Comparison of ENCODE assay signal across 22 mouse cellular contexts in the genomic region with DNA sequence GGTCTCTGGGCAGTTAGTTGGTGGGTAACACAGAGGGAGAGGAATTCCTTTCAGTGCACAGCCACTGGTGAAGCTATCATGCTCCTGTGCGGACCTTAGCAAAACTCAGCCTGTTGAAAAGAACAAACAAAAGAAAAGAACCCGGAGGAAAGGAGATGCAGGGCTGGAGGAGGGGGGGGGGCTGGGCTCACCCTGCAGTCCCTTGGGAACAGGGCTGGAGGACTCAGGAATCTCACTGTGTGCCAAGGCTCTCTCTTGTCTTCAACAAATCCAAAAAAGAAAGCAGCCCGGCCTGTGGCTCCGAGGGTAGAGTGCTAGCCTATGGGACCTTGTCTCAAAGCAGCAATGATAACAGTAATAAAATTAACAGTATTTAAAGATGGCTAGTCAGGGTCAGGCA. TPM values are rescaled to one million over a fixed set of nuclear protein-coding genes. Genes with fewer than 3 reads are reported as not detected.
A peak's percentile ranks its signal among the peaks of the same experiment; 100 is the strongest.
DNase-seq lines count a peak whose midpoint lies in the region; ATAC-seq and TF ChIP-seq lines count a peak whose summit lies in the region.
"Had no signal": no experiment of that assay in that cellular context is flagged by ENCODE, and none has a peak within 500 bp of the region (broad histone marks: within the 10 kb centered on the region; RNA-seq: fewer than 3 reads in every experiment).

No protein-coding gene starts in this region.

- 58% methylated on average over 4 of the region's 4 CpGs for WGBS in forebrain, embryonic 10.5 days
- WGBS in forebrain, embryonic 13.5 days, result 42% methylated on average over 4 of the region's 4 CpGs
- 61% methylated on average over 4 of the region's 4 CpGs for WGBS in embryonic facial prominence, embryonic 10.5 days
- 29% methylated on average over 4 of the region's 4 CpGs for WGBS in midbrain, postnatal 0 days

- no peak overlapping the region for H3K9ac ChIP-seq in forebrain, embryonic 13.5 days
- no peak overlapping the region for H3K9ac ChIP-seq in midbrain, postnatal 0 days (replicated peaks; ENCODE audit: low read length, poor library complexity, severe bottlenecking)
- H3K9ac ChIP-seq: embryonic facial prominence, embryonic 15.5 days; forebrain, embryonic 15.5 days; liver, embryonic 12.5 days had no signal

- intact Hi-C loops in left cerebral cortex, adult 2 months (cut with DNase I), result no loop called here

- TF ChIP-seq CTCF in left cerebral cortex, adult 2 months (IDR thresholded peaks at IDR 0.05), result no peak
- no peak for TF ChIP-seq CTCF in midbrain, postnatal 0 days (IDR thresholded peaks at IDR 0.05)

- H3K27ac ChIP-seq in forebrain, embryonic 10.5 days, result peak overlapping the region; percentile 44
- no peak overlapping the region for H3K27ac ChIP-seq in forebrain, embryonic 13.5 days
- H3K27ac ChIP-seq in left cerebral cortex, adult 2 months, result peak overlapping the region; percentile 38; the same call in 1 of the 2 replicates
- H3K27ac ChIP-seq in embryonic facial prominence, embryonic 10.5 days (replicated peaks), result peak overlapping the region; percentile 54; the same call in 1 of the 2 replicates
- H3K27ac ChIP-seq in midbrain, postnatal 0 days (ENCODE audit: low read depth, low read length), result 0 out of 2 replicates have a peak overlapping the region, but pooled peaks have one; percentile 18
- H3K27ac ChIP-seq: embryonic facial prominence, embryonic 15.5 days; forebrain, embryonic 15.5 days; limb, embryonic 10.5 days; liver, embryonic 12.5 days had no signal

- H3K27me3 ChIP-seq in forebrain, embryonic 10.5 days (ENCODE audit: poor library complexity, severe bottlenecking), result no peaks in the 10 kb centered on the region
- H3K27me3 ChIP-seq in forebrain, embryonic 13.5 days, result no peaks in the 10 kb centered on the region
- no peaks in the 10 kb centered on the region for H3K27me3 ChIP-seq in embryonic facial prominence, embryonic 10.5 days (replicated peaks; ENCODE audit: low read depth, poor library complexity, severe bottlenecking)
- no peaks in the 10 kb centered on the region for H3K27me3 ChIP-seq in midbrain, postnatal 0 days (ENCODE audit: insufficient read depth, low read length)
- H3K27me3 ChIP-seq: embryonic facial prominence, embryonic 15.5 days; forebrain, embryonic 15.5 days; liver, embryonic 12.5 days; Patski had no signal

- no peak for ATAC-seq in forebrain, embryonic 13.5 days
- no peak for ATAC-seq in midbrain, postnatal 0 days (ENCODE audit: low FRiP score)
- ATAC-seq: forebrain, embryonic 15.5 days; liver, embryonic 12.5 days; Patski had no signal

- H3K4me3 ChIP-seq in forebrain, embryonic 10.5 days, result no peak overlapping the region
- no peak overlapping the region for H3K4me3 ChIP-seq in forebrain, embryonic 13.5 days
- H3K4me3 ChIP-seq in left cerebral cortex, adult 2 months, result no peak overlapping the region
- no peak overlapping the region for H3K4me3 ChIP-seq in embryonic facial prominence, embryonic 10.5 days
- H3K4me3 ChIP-seq in midbrain, postnatal 0 days (ENCODE audit: low read depth, low read length), result no peak overlapping the region
- H3K4me3 ChIP-seq: embryonic facial prominence, embryonic 15.5 days; forebrain, embryonic 15.5 days; limb, embryonic 10.5 days; liver, embryonic 12.5 days had no signal

- peaks cover 36% of the 10 kb centered on the region for H3K4me1 ChIP-seq in forebrain, embryonic 10.5 days
- H3K4me1 ChIP-seq in forebrain, embryonic 13.5 days, result peaks cover 15% of the 10 kb centered on the region
- peaks cover 30% of the 10 kb centered on the region for H3K4me1 ChIP-seq in embryonic facial prominence, embryonic 10.5 days
- H3K4me1 ChIP-seq in midbrain, postnatal 0 days (ENCODE audit: insufficient read depth, low read length), result peaks cover 2% of the 10 kb centered on the region; the same call in 1 of the 2 replicates

- H3K36me3 ChIP-seq in forebrain, embryonic 10.5 days (replicated peaks), result no peaks in the 10 kb centered on the region
- no peaks in the 10 kb centered on the region for H3K36me3 ChIP-seq in forebrain, embryonic 13.5 days (ENCODE audit: poor library complexity, severe bottlenecking)
- H3K36me3 ChIP-seq in embryonic facial prominence, embryonic 10.5 days (replicated peaks), result no peaks in the 10 kb centered on the region
- H3K36me3 ChIP-seq in midbrain, postnatal 0 days (ENCODE audit: insufficient read depth, low read length), result no peaks in the 10 kb centered on the region
- H3K36me3 ChIP-seq: embryonic facial prominence, embryonic 15.5 days; forebrain, embryonic 15.5 days; limb, embryonic 10.5 days; liver, embryonic 12.5 days had no signal

- DNase-seq in forebrain, embryonic 10.5 days (ENCODE audit: extremely low spot score, low spot score), result no peak
- DNase-seq in left cerebral cortex, adult 2 months (ENCODE audit: extremely low spot score in 1 of 2, low spot score in 2 of 2), result no peak
- DNase-seq in left cerebral cortex, adult 9 months (ENCODE audit: low spot score in 2 of 2), result no peak
- DNase-seq in embryonic facial prominence, embryonic 10.5 days (ENCODE audit: low spot score), result no peak
- DNase-seq in midbrain, postnatal 0 days (ENCODE audit: low spot score), result peak; percentile 72
- DNase-seq in gastrocnemius, adult 8-10 months (ENCODE audit: low spot score in 2 of 2), result no peak
- no peak for DNase-seq in urinary bladder, postnatal 36 days (ENCODE audit: low spot score in 2 of 2)
- DNase-seq: cerebellum, adult 11 months; gastrocnemius, postnatal 25 days; heart, postnatal 4 days; kidney, adult 8-10 months; kidney, postnatal 36 days had no signal

- H3K9me3 ChIP-seq in forebrain, embryonic 10.5 days, result 0 out of 2 replicates have a peak, but pooled peaks cover 3% of the 10 kb centered on the region
- H3K9me3 ChIP-seq in forebrain, embryonic 13.5 days (replicated peaks), result no peaks in the 10 kb centered on the region
- H3K9me3 ChIP-seq in embryonic facial prominence, embryonic 10.5 days, result 0 out of 2 replicates have a peak, but pooled peaks cover 4% of the 10 kb centered on the region
- no peaks in the 10 kb centered on the region for H3K9me3 ChIP-seq in midbrain, postnatal 0 days (ENCODE audit: low read length)
- H3K9me3 ChIP-seq: embryonic facial prominence, embryonic 15.5 days; forebrain, embryonic 15.5 days; limb, embryonic 10.5 days; liver, embryonic 12.5 days had no signal

- no peak overlapping the region for H3K4me2 ChIP-seq in forebrain, embryonic 13.5 days
- no peak overlapping the region for H3K4me2 ChIP-seq in midbrain, postnatal 0 days (ENCODE audit: low read depth, low read length, poor library complexity, severe bottlenecking)
- H3K4me2 ChIP-seq: embryonic facial prominence, embryonic 15.5 days; forebrain, embryonic 15.5 days; liver, embryonic 12.5 days had no signal

RNA-seq across cellular contexts. Expression of gene Pgpep1, which starts 3.5 kb away (rescaled TPM):
- 40.5 and 49.3 TPM in 2 replicates for polyA plus RNA-seq in forebrain, embryonic 10.5 days (2016; fragmentation: Nextera tagmentation; extraction: Ambion mirVana)
- polyA plus RNA-seq in forebrain, embryonic 13.5 days (2015; fragmentation: Nextera tagmentation; extraction: Ambion mirVana), result 64.6 and 80.8 TPM in 2 replicates
- 10 to 100 TPM; 15.5 to 17.5 TPM for total RNA-seq in left cerebral cortex, adult 2 months (2021)
- polyA plus RNA-seq in embryonic facial prominence, embryonic 10.5 days (2016; fragmentation: Nextera tagmentation; extraction: Ambion mirVana), result 51.8 and 52.7 TPM in 2 replicates
- 40.2 and 60.6 TPM in 2 replicates for total RNA-seq in midbrain, postnatal 0 days (2014; rRNA removed)
- 37.6 and 50.6 TPM in 2 replicates for polyA plus RNA-seq in midbrain, postnatal 0 days (2015; fragmentation: Nextera tagmentation; extraction: Ambion mirVana)
- 10 to 100 TPM; 13.6 to 19.0 (median 15.7) TPM for total RNA-seq in gastrocnemius, adult 8-10 months (2022)

RNA-seq across cellular contexts. Expression of gene Lsm4, which starts 9.4 kb away (rescaled TPM):
- 336 and 339 TPM in 2 replicates for polyA plus RNA-seq in forebrain, embryonic 10.5 days (2016; fragmentation: Nextera tagmentation; extraction: Ambion mirVana)
- polyA plus RNA-seq in forebrain, embryonic 13.5 days (2015; fragmentation: Nextera tagmentation; extraction: Ambion mirVana), result 238 and 239 TPM in 2 replicates
- total RNA-seq in left cerebral cortex, adult 2 months (2021), result 10 to 100 TPM; 62.1 to 62.9 TPM
- polyA plus RNA-seq in embryonic facial prominence, embryonic 10.5 days (2016; fragmentation: Nextera tagmentation; extraction: Ambion mirVana), result 347 and 351 TPM in 2 replicates
- total RNA-seq in midbrain, postnatal 0 days (2014; rRNA removed), result 140 and 312 TPM in 2 replicates
- polyA plus RNA-seq in midbrain, postnatal 0 days (2015; fragmentation: Nextera tagmentation; extraction: Ambion mirVana), result 157 and 169 TPM in 2 replicates
- 10 to 100 TPM; 64.4 to 75.4 (median 70.3) TPM for total RNA-seq in gastrocnemius, adult 8-10 months (2022)

RNA-seq across cellular contexts. Expression of gene Gdf15, which starts 31.4 kb away (rescaled TPM):
- polyA plus RNA-seq in forebrain, embryonic 10.5 days (2016; fragmentation: Nextera tagmentation; extraction: Ambion mirVana), result not detected in 2 replicates
- 0.15 TPM in 1 of 2 replicates, not detected in the other for polyA plus RNA-seq in forebrain, embryonic 13.5 days (2015; fragmentation: Nextera tagmentation; extraction: Ambion mirVana)
- total RNA-seq in left cerebral cortex, adult 2 months (2021), result not detected
- polyA plus RNA-seq in embryonic facial prominence, embryonic 10.5 days (2016; fragmentation: Nextera tagmentation; extraction: Ambion mirVana), result 0.14 TPM in 1 of 2 replicates, not detected in the other
- 0.22 and 1.8 TPM in 2 replicates for total RNA-seq in midbrain, postnatal 0 days (2014; rRNA removed)
- polyA plus RNA-seq in midbrain, postnatal 0 days (2015; fragmentation: Nextera tagmentation; extraction: Ambion mirVana), result 0.26 and 0.32 TPM in 2 replicates
- under 1 TPM in 1 of 4 experiments, not detected in 3; 0.24 TPM for total RNA-seq in gastrocnemius, adult 8-10 months (2022)
- total RNA-seq: common myeloid progenitor, adult 5-6 weeks; megakaryocyte-erythroid progenitor cell, adult 5-6 weeks had no signal
- polyA plus RNA-seq: forebrain, embryonic 15.5 days; limb, embryonic 10.5 days had no signal

RNA-seq across cellular contexts. Expression of gene Jund, which starts 35.1 kb away (rescaled TPM):
- 49.6 and 50.9 TPM in 2 replicates for polyA plus RNA-seq in forebrain, embryonic 10.5 days (2016; fragmentation: Nextera tagmentation; extraction: Ambion mirVana)
- polyA plus RNA-seq in forebrain, embryonic 13.5 days (2015; fragmentation: Nextera tagmentation; extraction: Ambion mirVana), result 58.6 and 68.8 TPM in 2 replicates
- total RNA-seq in left cerebral cortex, adult 2 months (2021), result 100 to 1,000 TPM; 247 to 264 TPM
- polyA plus RNA-seq in embryonic facial prominence, embryonic 10.5 days (2016; fragmentation: Nextera tagmentation; extraction: Ambion mirVana), result 58.7 and 61.7 TPM in 2 replicates
- total RNA-seq in midbrain, postnatal 0 days (2014; rRNA removed), result 470 and 553 TPM in 2 replicates
- polyA plus RNA-seq in midbrain, postnatal 0 days (2015; fragmentation: Nextera tagmentation; extraction: Ambion mirVana), result 91.0 and 99.3 TPM in 2 replicates
- 10 to 100 TPM; 31.9 to 42.0 (median 38.3) TPM for total RNA-seq in gastrocnemius, adult 8-10 months (2022)

RNA-seq across cellular contexts. Expression of gene Iqcn, which starts 39.6 kb away (rescaled TPM):
- 0.02 TPM in 1 of 2 replicates, not detected in the other for polyA plus RNA-seq in forebrain, embryonic 10.5 days (2016; fragmentation: Nextera tagmentation; extraction: Ambion mirVana)
- 0.05 and 0.11 TPM in 2 replicates for polyA plus RNA-seq in forebrain, embryonic 13.5 days (2015; fragmentation: Nextera tagmentation; extraction: Ambion mirVana)
- under 1 TPM; 0.16 to 0.21 TPM for total RNA-seq in left cerebral cortex, adult 2 months (2021)
- polyA plus RNA-seq in embryonic facial prominence, embryonic 10.5 days (2016; fragmentation: Nextera tagmentation; extraction: Ambion mirVana), result 0.05 TPM in 1 of 2 replicates, not detected in the other
- 0.22 TPM in 1 of 2 replicates, not detected in the other for total RNA-seq in midbrain, postnatal 0 days (2014; rRNA removed)
- polyA plus RNA-seq in midbrain, postnatal 0 days (2015; fragmentation: Nextera tagmentation; extraction: Ambion mirVana), result 0.06 and 0.07 TPM in 2 replicates
- not detected for total RNA-seq in gastrocnemius, adult 8-10 months (2022)
- total RNA-seq: common myeloid progenitor, adult 5-6 weeks; gastrocnemius, postnatal 25 days; megakaryocyte-erythroid progenitor cell, adult 5-6 weeks had no signal
- polyA plus RNA-seq: limb, embryonic 10.5 days; liver, embryonic 12.5 days; lung, embryonic 16.5 days; neural tube, embryonic 11.5 days had no signal
